Mouse (Mus musculus): ENCODE results near the gene Tmem101.
"Not testable (repeated sequence)": the region's sequence is repeated elsewhere in the genome, so short reads cannot be mapped to it uniquely, and the experiment has no call there.

Tmem101 gene

GRCm38 (mm10) chr11:102156039-102156785, at the start of gene Tmem101:
Gene Tmem101, minus strand, starts transcription at chr11:102156404.
- DNase-seq = peak; percentile 94

GRCm38 (mm10) chr11:102201408-102201821, 45.2 kb upstream of the Tmem101 start:
- DNase-seq = no peak

- no peak for DNase-seq
Measured at GRCm38 (mm10) chr11:102199856-102200255, 43.7 kb upstream of the Tmem101 start.

- no peak for DNase-seq
Measured at GRCm38 (mm10) chr11:102198245-102198644, 42.0 kb upstream of the Tmem101 start.

- DNase-seq = no peak
Measured at GRCm38 (mm10) chr11:102196018-102196797, 40.0 kb upstream of the Tmem101 start.

- DNase-seq = no peak
Measured at GRCm38 (mm10) chr11:102193657-102194440, 37.6 kb upstream of the Tmem101 start.

GRCm38 (mm10) chr11:102190848-102191247, 34.6 kb upstream of the Tmem101 start:
- DNase-seq = no peak

GRCm38 (mm10) chr11:102189461-102190436, 33.5 kb upstream of the Tmem101 start, which contains the start of gene G6pc3:
Gene G6pc3, plus strand, starts transcription at chr11:102189620.
- DNase-seq = peak; percentile 97

- DNase-seq = no peak
Measured at GRCm38 (mm10) chr11:102188980-102189379, 32.8 kb upstream of the Tmem101 start.

- peak; percentile 66 for DNase-seq
Measured at GRCm38 (mm10) chr11:102186235-102186634, 30.0 kb upstream of the Tmem101 start.

- DNase-seq = no peak
Measured at GRCm38 (mm10) chr11:102185677-102186076, 29.5 kb upstream of the Tmem101 start.

- peak; percentile 95 for DNase-seq
Measured at GRCm38 (mm10) chr11:102184646-102185495, 28.7 kb upstream of the Tmem101 start, which contains the start of gene Lsm12. Gene Lsm12, minus strand, starts transcription at chr11:102185296.

- no peak for DNase-seq
Measured at GRCm38 (mm10) chr11:102184253-102184645, 28.0 kb upstream of the Tmem101 start.

GRCm38 (mm10) chr11:102179836-102180235, 23.6 kb upstream of the Tmem101 start:
- DNase-seq = no peak

- no peak for DNase-seq
Measured at GRCm38 (mm10) chr11:102168689-102169088, 12.5 kb upstream of the Tmem101 start.

- no peak for DNase-seq
Measured at GRCm38 (mm10) chr11:102167539-102167938, 11.3 kb upstream of the Tmem101 start.

GRCm38 (mm10) chr11:102165971-102166722, 9.9 kb upstream of the Tmem101 start:
- no peak for DNase-seq

GRCm38 (mm10) chr11:102159781-102160180, 3.6 kb upstream of the Tmem101 start:
- DNase-seq = no peak

- DNase-seq = not testable (repeated sequence)
Measured at GRCm38 (mm10) chr11:102158024-102158423, 1.8 kb upstream of the Tmem101 start.

- DNase-seq = no peak
Measured at GRCm38 (mm10) chr11:102156786-102157089, 534 bp upstream of the Tmem101 start.
